Mouse (Mus musculus) cortical plate, adult 2 months (tissue): ENCODE results near the gene Olfr270.

Source experiments
- CTCF ChIP-seq: fragments of 200-500 bp; IDR thresholded peaks from 2 replicates; pipeline ENCODE4 v1.5.1; 2011; ENCODE audit warnings: mild to moderate bottlenecking, control low read depth, low read length; ENCODE audit not compliant: insufficient read depth; ENCODE audit errors: extremely low read depth
- POLR2A ChIP-seq: fragments of 200-500 bp; IDR thresholded peaks from 2 replicates; pipeline ENCODE4 v1.6.1; 2011; ENCODE audit warnings: mild to moderate bottlenecking, low read length, control low read depth; ENCODE audit not compliant: insufficient read depth; ENCODE audit errors: extremely low read depth

GRCm38 (mm10) chr4:53009871-53010270 is 45.5 kb downstream of the Olfr270 start:
- TF ChIP-seq CTCF (no peak), POLR2A (no peak)
